25 mouse cellular contexts compared by ENCODE assay signal in the genomic region with DNA sequence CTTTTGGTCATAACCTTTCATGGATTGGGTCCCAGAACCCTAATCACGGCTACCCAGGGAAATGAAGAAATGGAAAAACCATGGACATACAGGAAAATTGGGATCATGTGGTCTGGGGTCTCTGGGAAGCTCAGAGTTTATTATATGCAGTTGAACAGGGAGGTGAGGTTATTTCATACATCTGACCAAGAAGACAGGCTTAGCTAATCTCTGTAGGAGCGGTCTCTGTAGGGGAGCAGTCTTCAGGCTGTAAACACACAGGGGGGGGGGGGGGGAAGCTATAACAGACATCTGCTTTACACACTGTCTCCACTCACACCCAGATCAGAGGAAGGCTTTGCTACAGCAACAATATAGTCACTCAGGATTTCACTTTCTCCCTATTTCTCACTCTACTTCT.
"Had no signal": no experiment of that assay in that cellular context is flagged by ENCODE, and none has a peak within 500 bp of the region (broad histone marks: within the 10 kb centered on the region; RNA-seq: fewer than 3 reads in every experiment).

No protein-coding gene starts in this region.

- H3K9me3 ChIP-seq: heart, embryonic 10.5 days; heart, embryonic 12.5 days; hindbrain, embryonic 10.5 days; hindbrain, embryonic 12.5 days; intestine, embryonic 15.5 days; liver, embryonic 13.5 days had no signal

- H3K27me3 ChIP-seq: heart, embryonic 12.5 days; hindbrain, embryonic 12.5 days; intestine, embryonic 15.5 days; liver, embryonic 13.5 days had no signal

- H3K27ac ChIP-seq: gastrocnemius, adult 2 months; heart, embryonic 10.5 days; hindbrain, embryonic 10.5 days; hindbrain, embryonic 12.5 days; hindbrain, embryonic 14.5 days; intestine, embryonic 15.5 days; layer of hippocampus, adult 2 months; left cerebral cortex, adult 2 months; liver, embryonic 13.5 days had no signal

- H3K4me1 ChIP-seq: heart, embryonic 10.5 days; heart, embryonic 12.5 days; hindbrain, embryonic 10.5 days; hindbrain, embryonic 12.5 days; intestine, embryonic 15.5 days; liver, embryonic 13.5 days had no signal

- ATAC-seq: hindbrain, embryonic 16.5 days; inflammation-experienced regulatory T-cells, adult 6 months; intestine, embryonic 15.5 days; intestine, postnatal 0 days had no signal

- H3K4me3 ChIP-seq: gastrocnemius, adult 2 months; heart, embryonic 10.5 days; heart, embryonic 12.5 days; hindbrain, embryonic 10.5 days; hindbrain, embryonic 12.5 days; intestine, embryonic 15.5 days; layer of hippocampus, adult 2 months; left cerebral cortex, adult 2 months; liver, embryonic 13.5 days had no signal

- H3K36me3 ChIP-seq: heart, embryonic 10.5 days; heart, embryonic 12.5 days; hindbrain, embryonic 10.5 days; hindbrain, embryonic 12.5 days; intestine, embryonic 15.5 days; liver, embryonic 13.5 days had no signal

- H3K9ac ChIP-seq: heart, embryonic 12.5 days; hindbrain, embryonic 12.5 days; hindbrain, embryonic 14.5 days; intestine, embryonic 15.5 days; liver, embryonic 13.5 days had no signal

- DNase-seq: gastrocnemius, adult 2 months; gastrocnemius, postnatal 10 days; gastrocnemius, postnatal 25 days; heart, adult 18-20 months; heart, postnatal 10 days; heart, postnatal 4 days; kidney, adult 18-20 months; kidney, adult 9 months; kidney, postnatal 10 days; kidney, postnatal 25 days; kidney, postnatal 4 days; liver; liver, embryonic 13.5 days had no signal

- H3K4me2 ChIP-seq: heart, embryonic 12.5 days; hindbrain, embryonic 12.5 days; hindbrain, embryonic 14.5 days; intestine, embryonic 15.5 days; liver, embryonic 11.5 days; liver, embryonic 13.5 days had no signal
